Mouse (Mus musculus): ENCODE results near the gene Rfx4. TPM values are rescaled to one million over a fixed set of nuclear protein-coding genes. Genes with fewer than 3 reads are reported as not detected.
A peak's percentile ranks its signal among the peaks of the same experiment; 100 is the strongest.

Rfx4 gene
- total RNA-seq (2021): 10 to 100 TPM; 13.1 to 15.4 TPM
- long read RNA-seq, experiment 1, transcript Rfx4-202 (18 exons, 3,534 nt): major isoform, 6 of 8 reads
- long read RNA-seq, experiment 1, partial matches to known transcripts: 2 of 8 reads
- long read RNA-seq, experiment 1, other reads (novel, unspliced or antisense): 0 of 8 reads
- long read RNA-seq, experiment 2, partial matches to known transcripts: 3 of 8 reads
- long read RNA-seq, experiment 2, other reads (novel, unspliced or antisense): 2 of 8 reads

- peak in 1 of 2 experiments; percentile 64 for DNase-seq (ENCODE audit: low spot score in 2 of 2)
These were observed at the start of gene Rfx4 for GRCm38 (mm10) chr10:84755786-84756203. Gene Rfx4, plus strand, starts transcription at chr10:84756062.

GRCm38 (mm10) chr10:84706543-84706942 lies 49.3 kb upstream of the Rfx4 start:
- no peak for DNase-seq (ENCODE audit: low spot score in 2 of 2)

- DNase-seq (ENCODE audit: low spot score in 2 of 2): no peak
These were observed 48.6 kb upstream of the Rfx4 start for GRCm38 (mm10) chr10:84707226-84707625.

GRCm38 (mm10) chr10:84707752-84708530 lies 47.9 kb upstream of the Rfx4 start:
- DNase-seq (ENCODE audit: low spot score in 2 of 2): no peak

- no peak for DNase-seq (ENCODE audit: low spot score in 2 of 2)
These were observed 45.7 kb upstream of the Rfx4 start for GRCm38 (mm10) chr10:84710192-84710591.

GRCm38 (mm10) chr10:84710827-84711226 lies 45.0 kb upstream of the Rfx4 start:
- peak in 1 of 2 experiments; percentile 13 for DNase-seq (ENCODE audit: low spot score in 2 of 2)

- DNase-seq (ENCODE audit: low spot score in 2 of 2): no peak
These were observed 44.4 kb upstream of the Rfx4 start for GRCm38 (mm10) chr10:84711479-84711878.

- no peak for DNase-seq (ENCODE audit: low spot score in 2 of 2)
These were observed 43.9 kb upstream of the Rfx4 start for GRCm38 (mm10) chr10:84711940-84712339.

GRCm38 (mm10) chr10:84712532-84712931 lies 43.3 kb upstream of the Rfx4 start:
- no peak for DNase-seq (ENCODE audit: low spot score in 2 of 2)

- no peak for DNase-seq (ENCODE audit: low spot score in 2 of 2)
These were observed 42.8 kb upstream of the Rfx4 start for GRCm38 (mm10) chr10:84713043-84713442.

GRCm38 (mm10) chr10:84715639-84716038 lies 40.2 kb upstream of the Rfx4 start:
- no peak for DNase-seq (ENCODE audit: low spot score in 2 of 2)

GRCm38 (mm10) chr10:84716581-84716980 lies 39.3 kb upstream of the Rfx4 start:
- no peak for DNase-seq (ENCODE audit: low spot score in 2 of 2)

GRCm38 (mm10) chr10:84722711-84723110 lies 33.2 kb upstream of the Rfx4 start:
- DNase-seq (ENCODE audit: low spot score in 2 of 2): no peak

GRCm38 (mm10) chr10:84727005-84727404 lies 28.9 kb upstream of the Rfx4 start:
- no peak for DNase-seq (ENCODE audit: low spot score in 2 of 2)

GRCm38 (mm10) chr10:84727760-84728159 lies 28.1 kb upstream of the Rfx4 start:
- DNase-seq (ENCODE audit: low spot score in 2 of 2): no peak

GRCm38 (mm10) chr10:84730078-84730477 lies 25.8 kb upstream of the Rfx4 start:
- no peak for DNase-seq (ENCODE audit: low spot score in 2 of 2)

GRCm38 (mm10) chr10:84730956-84731355 lies 24.9 kb upstream of the Rfx4 start:
- DNase-seq (ENCODE audit: low spot score in 2 of 2): no peak

GRCm38 (mm10) chr10:84733511-84733910 lies 22.4 kb upstream of the Rfx4 start:
- no peak for DNase-seq (ENCODE audit: low spot score in 2 of 2)

GRCm38 (mm10) chr10:84754851-84755785 lies 744 bp upstream of the Rfx4 start:
- peak in 1 of 2 experiments; percentile 54 for DNase-seq (ENCODE audit: low spot score in 2 of 2)

GRCm38 (mm10) chr10:84756435-84757095 lies 703 bp downstream of the Rfx4 start:
- no peak for DNase-seq (ENCODE audit: low spot score in 2 of 2)

All from layer of hippocampus, postnatal 14 days (tissue).